Mouse (Mus musculus): ENCODE measurements around the gene Klk1b11.
"Not testable (repeated sequence)": the region's sequence is repeated elsewhere in the genome, so short reads cannot be mapped to it uniquely, and the experiment has no call there.

Klk1b11 gene

GRCm38 (mm10) chr7:43995577-43995976 lies at the start of gene Klk1b11:
Klk1b11 (plus strand) TSS chr7:43995877.
- CTCF ChIA-PET = not testable (repeated sequence)

GRCm38 (mm10) chr7:43950364-43950763 lies 45.3 kb upstream of the Klk1b11 start, which contains the start of gene Klk1b8:
Klk1b8 (plus strand) TSS chr7:43950664.
- CTCF ChIA-PET = no interaction called here

- CTCF ChIA-PET = interaction anchor here (0.6 kb wide), 1 partner anchor 33 kb away, joined by 7 read pairs; no protein-coding TSS in a partner anchor
Measured at GRCm38 (mm10) chr7:43952703-43953102, 43.0 kb upstream of the Klk1b11 start.

GRCm38 (mm10) chr7:43966451-43966850 lies 29.2 kb upstream of the Klk1b11 start, which contains the start of gene Klk1b1:
Klk1b1 (plus strand) TSS chr7:43966751.
- CTCF ChIA-PET = no interaction called here

GRCm38 (mm10) chr7:43967058-43967457 lies 28.6 kb upstream of the Klk1b11 start:
- CTCF ChIA-PET = no interaction called here

GRCm38 (mm10) chr7:43967612-43968011 lies 28.1 kb upstream of the Klk1b11 start:
- CTCF ChIA-PET = no interaction called here

- CTCF ChIA-PET = not testable (repeated sequence)
Measured at GRCm38 (mm10) chr7:43975761-43976160, 19.9 kb upstream of the Klk1b11 start, which contains the start of gene Klk1b9. Klk1b9 (plus strand) TSS chr7:43976061.

GRCm38 (mm10) chr7:43985657-43986056 lies 10.0 kb upstream of the Klk1b11 start:
- CTCF ChIA-PET = no interaction called here

- CTCF ChIA-PET = not testable (repeated sequence)
Measured at GRCm38 (mm10) chr7:43994821-43995220, 856 bp upstream of the Klk1b11 start.

GRCm38 (mm10) chr7:44004847-44005246 lies 9.2 kb downstream of the Klk1b11 start:
- CTCF ChIA-PET = no interaction called here

- CTCF ChIA-PET = not testable (repeated sequence)
Measured at GRCm38 (mm10) chr7:44011868-44012267, 16.2 kb downstream of the Klk1b11 start, which contains the start of gene Klk1b26. Klk1b26 (plus strand) TSS chr7:44012168.

GRCm38 (mm10) chr7:44014666-44015065 lies 19.0 kb downstream of the Klk1b11 start:
- CTCF ChIA-PET = not testable (repeated sequence)

GRCm38 (mm10) chr7:44015071-44015470 lies 19.4 kb downstream of the Klk1b11 start:
- CTCF ChIA-PET = no interaction called here

Data from spleen, embryonic (tissue).